Mouse (Mus musculus) forebrain, embryonic 10.5 days (tissue): ENCODE data around the gene Sipa1l2. TPM values are rescaled to one million over a fixed set of nuclear protein-coding genes. Genes with fewer than 3 reads are reported as not detected.
A peak's percentile ranks its signal among the peaks of the same experiment; 100 is the strongest.

Source experiments
- DNase-seq: peaks from one replicate; pipeline ENCODE4 v3.0.0-alpha.2; 2017; ENCODE audit warnings: low spot score; ENCODE audit errors: extremely low spot score
- H3K27ac ChIP-seq: fragments of 300-500 bp; sonication (generic); 2 replicates; pipeline ENCODE4 v1.5.1; 2016; ENCODE audit warnings: mild to moderate bottlenecking
- H3K27me3 ChIP-seq: fragments of 300-500 bp; sonication (generic); 2 replicates; pipeline ENCODE4 v1.6.1; 2016; ENCODE audit warnings: mild to moderate bottlenecking; ENCODE audit not compliant: poor library complexity, severe bottlenecking
- H3K36me3 ChIP-seq: fragments of 300-500 bp; sonication (generic); replicated peaks from 2 replicates; pipeline ENCODE4 v1.6.1; 2016; ENCODE audit warnings: mild to moderate bottlenecking, moderate library complexity
- H3K4me1 ChIP-seq: fragments of 300-500 bp; sonication (generic); 2 replicates; pipeline ENCODE4 v1.6.1; 2016
- H3K4me3 ChIP-seq: fragments of 300-500 bp; sonication (generic); 2 replicates; pipeline ENCODE4 v1.5.1; 2016; ENCODE audit warnings: mild to moderate bottlenecking, moderate library complexity
- H3K9me3 ChIP-seq: fragments of 300-500 bp; sonication (generic); 2 replicates; pipeline ENCODE4 v1.6.1; 2016; ENCODE audit warnings: mild to moderate bottlenecking, moderate library complexity
- WGBS: fragments of 180-500 bp; shearing (Covaris S2); methylation state at CpG from one replicate; pipeline ENCODE4 v1.1.7; 2016; 5-methylcytosine and 5-hydroxymethylcytosine counted together
- polyA plus RNA-seq: library from polyadenylated mRNA; unstranded; fragments of >200 nt; fragmentation: Nextera tagmentation; extraction: Ambion mirVana; gene quantifications from 2 replicates; pipeline ENCODE4 v1.2.1, GENCODE M21; 2016

Gene Sipa1l2
- polyA plus RNA-seq, 1 experiment from 2014 or later: 15.4 TPM

DNA sequence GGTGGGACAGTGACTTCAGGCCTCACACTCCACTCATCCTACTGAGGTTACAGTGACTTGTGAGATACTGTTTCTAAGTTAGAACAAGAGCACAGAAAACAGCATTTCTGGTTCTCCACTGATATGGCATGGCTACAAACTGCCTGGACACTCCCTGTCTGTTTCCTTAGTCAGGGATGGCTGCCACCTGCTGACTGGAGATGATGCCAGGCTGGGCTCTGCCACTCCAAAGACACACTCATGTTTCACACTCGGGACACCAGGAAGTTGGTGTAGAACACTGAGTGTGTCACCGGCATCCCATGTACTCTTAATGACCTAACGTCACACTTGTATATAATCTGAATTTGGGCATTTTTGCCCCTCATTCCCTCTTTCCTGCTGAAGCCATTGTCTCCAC is 22.3 kb downstream of the Sipa1l2 start:
- H3K27ac ChIP-seq: 0 out of 2 replicates have a peak overlapping the region, but pooled peaks have one; percentile 60
- DNase-seq: no peak
- no peak overlapping the region for H3K4me3 ChIP-seq
- H3K4me1 ChIP-seq: peaks cover 51% of the 10 kb centered on the region
- H3K36me3 ChIP-seq: no peaks in the 10 kb centered on the region
- H3K27me3 ChIP-seq: no peaks in the 10 kb centered on the region
- WGBS: 83% methylated on average over 3 of the region's 3 CpGs
- H3K9me3 ChIP-seq: no peaks in the 10 kb centered on the region

DNA sequence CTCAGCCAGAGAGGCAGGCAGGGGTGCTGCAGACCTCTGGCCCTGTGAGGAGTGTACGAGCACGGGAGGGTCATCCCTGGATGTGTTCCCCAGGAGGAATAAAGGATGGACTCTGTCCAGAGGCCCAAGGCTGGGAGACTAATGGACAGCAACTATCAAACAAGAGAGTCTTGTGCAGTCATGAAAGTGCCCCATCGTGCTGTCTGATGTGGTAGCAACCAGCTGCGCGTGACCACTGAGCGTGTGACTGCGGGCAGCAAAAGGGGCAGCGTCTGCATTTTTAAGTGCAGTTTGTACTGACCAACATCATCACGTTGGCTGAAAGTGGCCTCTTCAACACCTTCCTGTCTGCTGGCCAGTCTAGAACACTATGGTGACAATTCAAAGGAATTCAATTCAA is 23.7 kb downstream of the Sipa1l2 start:
- 94% methylated on average over 9 of the region's 9 CpGs for WGBS
- no peaks in the 10 kb centered on the region for H3K9me3 ChIP-seq
- no peak for DNase-seq

DNA sequence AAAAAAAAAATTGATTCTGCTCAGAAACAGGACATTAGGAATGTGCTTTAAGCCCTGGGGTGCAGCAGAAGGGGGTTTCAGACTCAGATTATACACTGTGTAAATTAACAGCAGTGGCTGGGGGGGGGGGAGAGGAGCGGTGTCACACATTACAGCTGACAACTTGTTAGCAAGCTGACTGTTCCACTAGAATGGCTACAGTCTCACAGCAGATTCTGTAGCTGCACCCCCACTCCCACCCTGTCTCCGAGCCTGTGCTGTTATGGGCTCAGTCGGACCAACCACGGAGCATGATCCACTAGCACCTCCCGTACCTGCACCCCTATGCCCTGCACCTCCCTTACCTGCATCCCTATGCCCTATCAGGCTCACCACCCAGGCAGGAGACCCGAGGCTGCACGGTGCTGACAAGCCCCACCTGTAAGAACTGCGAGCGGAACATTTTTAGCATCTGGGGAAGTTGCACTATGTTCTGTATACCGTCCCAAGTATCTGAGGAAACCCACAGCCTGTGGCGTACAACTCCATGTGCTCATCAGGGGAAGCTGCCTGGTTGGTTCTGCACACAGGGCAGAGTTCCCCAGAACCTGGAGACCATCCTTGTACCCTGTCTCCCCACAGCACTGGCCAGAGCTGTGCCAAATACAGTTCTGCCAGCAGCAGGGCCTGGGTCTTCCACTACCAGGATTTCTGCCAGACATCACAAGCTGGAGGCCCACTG is 26.6 kb downstream of the Sipa1l2 start:
- Histone ChIP-seq H3K4me3 (no peak overlapping the region), H3K9me3 (no peaks in the 10 kb centered on the region), H3K4me1 (peaks cover 53% of the 10 kb centered on the region), H3K27ac (no peak overlapping the region), H3K36me3 (peaks cover 1% of the 10 kb centered on the region), H3K27me3 (no peaks in the 10 kb centered on the region)
- 92% methylated on average over 11 of the region's 11 CpGs for WGBS
- DNase-seq: no peak

More for the DNA sequence above, 23.7 kb downstream of the Sipa1l2 start:
- no peak overlapping the region for H3K27ac ChIP-seq
- peaks cover 48% of the 10 kb centered on the region for H3K4me1 ChIP-seq
- no peaks in the 10 kb centered on the region for H3K36me3 ChIP-seq
- H3K27me3 ChIP-seq: no peaks in the 10 kb centered on the region
- H3K4me3 ChIP-seq: no peak overlapping the region

DNA sequence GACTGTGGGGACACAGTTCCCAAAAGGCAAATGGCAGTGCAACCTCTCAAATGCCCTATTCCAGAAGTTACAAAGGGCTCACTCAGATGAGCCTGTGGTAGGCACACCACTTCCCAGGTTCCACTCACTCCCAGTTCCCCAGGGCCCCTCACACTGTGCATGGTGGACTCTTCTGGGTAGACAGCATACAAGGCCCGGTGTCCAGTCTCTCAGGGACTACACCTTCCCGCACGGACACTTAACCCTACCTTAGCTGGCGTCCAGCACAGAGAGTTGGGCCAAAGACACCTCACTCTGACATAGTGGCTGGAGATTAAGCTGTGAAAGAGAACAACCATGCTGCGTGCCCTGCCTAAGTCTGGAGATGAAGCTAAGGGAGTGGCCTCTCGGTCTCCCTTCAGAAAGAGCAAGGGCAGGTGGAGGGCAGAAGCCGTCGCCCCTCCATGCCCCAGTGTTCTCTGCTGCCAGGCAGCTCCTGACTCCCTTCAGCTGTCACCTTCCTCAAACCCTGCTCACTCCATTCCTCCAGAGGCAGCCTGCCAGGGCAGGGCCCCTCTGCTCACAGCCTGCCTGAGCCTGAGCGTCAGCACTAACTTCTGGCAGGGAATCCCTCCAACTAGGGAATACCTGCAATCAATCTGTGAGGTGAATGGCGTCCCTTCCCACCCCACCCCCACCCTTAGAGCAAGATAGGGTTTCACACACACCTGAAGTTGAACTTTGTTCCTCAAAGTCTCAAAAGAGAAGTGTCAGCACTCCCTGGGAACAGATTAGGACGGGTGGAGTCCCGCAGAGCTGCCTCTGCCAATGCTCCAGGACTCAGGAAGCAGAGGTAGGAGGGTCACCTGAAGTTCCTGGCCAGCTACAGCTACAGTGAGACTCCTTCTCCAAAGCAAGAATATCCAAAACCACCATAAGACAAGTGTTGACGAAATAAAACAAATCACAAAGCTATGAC is 30.3 kb downstream of the Sipa1l2 start:
- WGBS: 78% methylated on average over 13 of the region's 13 CpGs
- H3K4me3 ChIP-seq: no peak overlapping the region
- peak overlapping the region; percentile 51; the same call in 1 of the 2 replicates for H3K27ac ChIP-seq
- no peaks in the 10 kb centered on the region for H3K27me3 ChIP-seq
- H3K9me3 ChIP-seq: no peaks in the 10 kb centered on the region
- peaks cover 48% of the 10 kb centered on the region for H3K4me1 ChIP-seq
- DNase-seq: no peak
- peaks cover 21% of the 10 kb centered on the region for H3K36me3 ChIP-seq

DNA sequence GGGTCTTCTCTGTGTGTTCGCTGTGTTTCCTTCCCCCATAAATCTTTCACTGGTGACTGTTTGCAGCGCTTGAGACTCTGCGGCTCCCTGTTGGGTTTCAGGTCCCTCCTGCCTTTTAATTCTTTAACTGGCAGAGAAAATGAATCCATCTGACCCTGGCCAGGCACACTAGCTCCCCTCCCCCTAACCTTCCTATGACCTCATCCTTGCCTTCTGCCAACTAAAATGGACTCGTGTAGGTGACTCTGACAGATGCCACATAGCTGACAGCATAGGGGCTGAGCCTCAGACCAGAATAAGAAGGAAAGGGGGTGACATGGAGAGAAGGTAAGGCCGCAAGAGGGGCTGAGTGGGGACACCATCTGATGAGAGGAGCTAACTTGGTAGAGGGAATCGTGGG is 31.3 kb downstream of the Sipa1l2 start:
- H3K27me3 ChIP-seq: no peaks in the 10 kb centered on the region
- no peak for DNase-seq
- H3K4me3 ChIP-seq: no peak overlapping the region
- no peaks in the 10 kb centered on the region for H3K9me3 ChIP-seq
- 75% methylated on average over 6 of the region's 6 CpGs for WGBS
- peaks cover 50% of the 10 kb centered on the region for H3K4me1 ChIP-seq
- peaks cover 21% of the 10 kb centered on the region for H3K36me3 ChIP-seq
- peak overlapping the region; percentile 30; the same call in 1 of the 2 replicates for H3K27ac ChIP-seq

DNA sequence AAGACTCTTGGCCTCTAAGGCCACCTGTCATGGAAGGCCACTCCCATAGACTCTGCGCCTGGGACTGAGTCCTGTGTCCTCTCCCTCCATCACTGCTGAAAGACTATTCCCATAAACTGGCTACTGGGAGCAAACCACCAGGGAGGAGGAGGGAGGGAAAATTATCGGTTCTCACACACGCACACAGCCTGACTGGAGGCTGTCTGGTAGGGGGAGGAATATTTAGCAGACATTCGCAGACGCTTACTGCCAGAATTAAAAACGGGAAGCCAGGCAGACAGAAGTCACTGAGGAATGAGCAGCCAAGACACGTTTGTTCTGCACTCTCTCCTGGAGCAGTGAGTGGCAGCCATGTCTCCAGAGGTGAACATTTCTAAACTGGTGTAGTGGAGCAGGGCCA is 35.9 kb downstream of the Sipa1l2 start:
- Histone ChIP-seq H3K4me1 (peaks cover 69% of the 10 kb centered on the region), H3K27me3 (no peaks in the 10 kb centered on the region)
- WGBS: 79% methylated on average over 7 of the region's 7 CpGs

DNA sequence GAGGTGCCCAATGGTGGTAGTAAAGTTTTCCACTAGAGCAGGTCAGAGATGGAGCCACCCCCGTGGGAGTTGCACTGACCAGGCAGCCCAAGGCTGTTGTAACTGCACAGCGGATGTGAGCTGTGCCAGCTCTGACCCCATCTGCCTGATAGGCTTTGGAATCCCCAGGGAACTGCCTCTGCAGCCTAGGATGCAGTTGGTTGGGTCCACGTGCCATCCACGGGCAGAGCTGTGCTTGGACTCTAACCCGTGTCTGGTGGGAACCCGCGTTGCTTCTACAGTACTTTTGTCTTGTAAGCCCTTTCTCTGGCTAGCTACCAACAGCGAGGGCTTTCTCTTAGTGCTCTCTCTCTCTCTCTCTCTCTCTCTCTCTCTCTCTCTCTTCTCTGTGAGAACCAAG is 36.7 kb downstream of the Sipa1l2 start:
- H3K4me3 ChIP-seq: no peak overlapping the region
- H3K27me3 ChIP-seq: no peaks in the 10 kb centered on the region
- H3K4me1 ChIP-seq: peaks cover 69% of the 10 kb centered on the region
- no peaks in the 10 kb centered on the region for H3K9me3 ChIP-seq
- no peak for DNase-seq
- WGBS: 88% methylated on average over 8 of the region's 8 CpGs
- peaks cover 19% of the 10 kb centered on the region for H3K36me3 ChIP-seq
- H3K27ac ChIP-seq: peak overlapping the region; percentile 11; the same call in 1 of the 2 replicates

More for the DNA sequence above, 35.9 kb downstream of the Sipa1l2 start:
- Histone ChIP-seq H3K27ac (no peak overlapping the region), H3K36me3 (peaks cover 21% of the 10 kb centered on the region), H3K4me3 (no peak overlapping the region), H3K9me3 (no peaks in the 10 kb centered on the region)
- DNase-seq: no peak

DNA sequence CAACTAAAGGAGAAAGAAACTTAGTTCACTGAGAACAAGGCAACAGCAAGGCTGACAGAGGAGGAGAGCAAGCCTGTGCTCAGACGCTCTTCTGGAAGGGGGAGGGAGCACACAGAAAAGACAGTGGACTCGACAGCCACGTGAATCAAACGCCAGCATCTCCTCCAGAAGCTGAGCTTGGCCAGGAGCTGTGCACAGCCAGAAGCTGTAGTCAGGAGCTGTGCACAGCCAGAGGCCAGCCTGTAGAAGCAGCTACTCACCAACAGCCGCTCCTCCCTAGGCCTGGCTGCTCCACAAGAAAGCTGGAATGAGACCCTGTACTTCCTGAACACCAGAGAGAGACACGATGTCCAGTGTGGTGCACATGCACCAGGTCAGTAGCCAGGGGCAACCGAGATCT is 37.4 kb downstream of the Sipa1l2 start:
- H3K4me3 ChIP-seq: no peak overlapping the region
- peaks cover 11% of the 10 kb centered on the region for H3K36me3 ChIP-seq
- 43% methylated on average over 7 of the region's 7 CpGs for WGBS
- peak overlapping the region; percentile 61 for H3K27ac ChIP-seq
- no peaks in the 10 kb centered on the region for H3K9me3 ChIP-seq
- no peak for DNase-seq
- H3K27me3 ChIP-seq: no peaks in the 10 kb centered on the region
- H3K4me1 ChIP-seq: peaks cover 71% of the 10 kb centered on the region

DNA sequence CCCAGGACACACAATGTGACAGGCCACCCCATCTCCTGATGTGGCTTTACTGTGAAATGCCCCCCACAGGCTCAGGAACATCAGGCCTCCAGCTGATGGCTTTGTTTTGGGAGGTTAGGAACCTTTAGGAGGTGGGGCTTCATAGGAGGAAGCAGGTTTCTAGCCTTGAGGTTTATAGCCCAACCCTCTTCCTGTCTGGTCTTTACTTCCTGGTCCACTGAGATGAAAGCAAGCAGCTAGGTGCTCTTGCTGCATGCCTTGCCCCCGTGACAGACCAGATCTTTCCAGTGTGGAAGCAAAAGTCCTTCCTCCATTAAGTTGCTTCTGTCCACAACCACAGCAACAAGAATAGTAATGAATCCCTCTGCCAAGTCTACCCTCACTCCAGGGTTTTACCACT is 38.0 kb downstream of the Sipa1l2 start:
- WGBS: 51% methylated on average over 1 of the region's 1 CpGs

DNA sequence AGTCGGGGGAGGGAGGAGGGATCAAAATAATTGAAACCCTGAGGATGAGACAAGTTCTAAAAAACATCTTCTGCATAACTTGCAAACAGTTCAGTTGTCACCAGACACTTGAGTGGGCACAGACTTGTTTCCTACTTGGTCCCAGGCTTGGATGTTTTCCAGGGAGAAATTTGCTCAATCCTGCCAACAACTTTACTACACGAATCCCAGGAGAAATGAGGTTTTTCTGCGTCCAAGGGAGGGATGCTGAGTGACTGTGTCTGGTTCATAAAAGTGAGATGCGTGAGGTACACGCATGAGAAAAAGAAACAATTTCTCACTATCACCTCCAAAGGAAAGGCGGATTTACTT is 38.5 kb downstream of the Sipa1l2 start:
- Histone ChIP-seq H3K9me3 (no peaks in the 10 kb centered on the region), H3K27me3 (no peaks in the 10 kb centered on the region), H3K27ac (no peak overlapping the region), H3K4me1 (peaks cover 78% of the 10 kb centered on the region), H3K36me3 (no peaks in the 10 kb centered on the region), H3K4me3 (no peak overlapping the region)
- WGBS: 54% methylated on average over 6 of the region's 6 CpGs
- no peak for DNase-seq

More for the DNA sequence above, 38.0 kb downstream of the Sipa1l2 start:
- Histone ChIP-seq H3K4me1 (peaks cover 77% of the 10 kb centered on the region), H3K36me3 (peaks cover 5% of the 10 kb centered on the region), H3K4me3 (no peak overlapping the region), H3K27me3 (no peaks in the 10 kb centered on the region), H3K9me3 (no peaks in the 10 kb centered on the region), H3K27ac (no peak overlapping the region)
- DNase-seq: no peak

DNA sequence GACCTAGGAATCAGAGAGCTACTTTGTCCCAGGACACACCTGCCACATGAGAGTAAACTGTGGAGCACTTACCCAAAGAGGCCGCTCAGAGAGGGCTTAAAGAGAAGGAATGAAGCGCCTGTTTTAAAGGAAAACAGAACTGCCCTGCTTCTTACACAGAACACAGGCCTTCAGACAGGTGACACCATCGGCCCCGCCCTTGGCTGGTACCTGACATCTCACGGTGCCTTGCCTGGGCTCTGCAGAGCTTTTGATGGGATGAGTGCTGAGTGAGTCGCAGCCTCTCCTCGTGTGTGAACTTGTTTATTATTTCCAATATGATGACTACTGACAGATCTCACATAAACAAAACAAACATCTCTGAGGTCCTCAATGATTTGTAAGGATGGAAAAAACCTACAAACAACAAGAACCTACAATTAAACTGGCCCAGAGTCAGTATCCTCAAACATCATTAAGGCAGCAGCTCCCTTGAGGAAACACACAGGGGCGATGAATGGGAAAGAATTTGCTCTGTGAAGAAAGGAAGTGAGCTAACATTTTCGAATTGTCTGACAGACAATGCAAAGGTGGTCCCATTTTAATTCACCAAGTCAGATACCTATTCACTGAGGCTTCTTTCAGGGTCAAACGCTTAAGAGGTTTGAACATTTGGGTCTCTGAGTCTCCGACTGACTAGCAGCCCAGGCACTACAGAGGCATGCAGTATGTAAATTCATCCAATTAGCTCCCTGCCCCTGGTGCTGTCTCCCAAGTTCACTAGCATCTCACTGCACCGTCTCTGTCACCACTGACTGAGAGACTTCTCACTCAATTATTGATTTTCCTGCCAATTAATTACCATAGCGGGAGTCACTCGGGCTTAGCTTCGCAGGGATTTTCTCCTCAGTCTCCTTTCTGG is 39.2 kb downstream of the Sipa1l2 start:
- H3K4me1 ChIP-seq: peaks cover 84% of the 10 kb centered on the region
- no peaks in the 10 kb centered on the region for H3K9me3 ChIP-seq
- no peaks in the 10 kb centered on the region for H3K27me3 ChIP-seq
- no peak for DNase-seq
- no peak overlapping the region for H3K4me3 ChIP-seq
- no peaks in the 10 kb centered on the region for H3K36me3 ChIP-seq
- WGBS: 43% methylated on average over 15 of the region's 15 CpGs
- no peak overlapping the region for H3K27ac ChIP-seq

DNA sequence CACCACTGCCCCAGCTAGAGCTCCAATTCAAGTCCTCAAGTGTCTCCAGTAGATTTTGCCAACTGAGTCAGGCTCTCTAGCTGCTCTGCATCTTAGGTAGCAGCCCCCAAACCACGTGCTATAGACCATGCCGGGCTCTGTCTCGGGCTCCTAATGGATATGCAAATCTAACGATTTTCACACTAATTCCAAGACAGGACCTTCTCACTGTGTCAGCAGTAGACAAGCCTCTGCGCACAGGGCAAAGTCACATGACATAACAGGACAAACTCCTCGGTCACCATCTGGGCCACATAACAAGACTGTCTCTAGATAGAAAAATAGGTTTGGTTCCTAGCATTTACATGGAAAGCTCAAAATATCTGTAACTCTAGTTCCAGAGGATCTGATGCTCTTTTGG is 40.6 kb downstream of the Sipa1l2 start:
- Histone ChIP-seq H3K4me1 (peaks cover 92% of the 10 kb centered on the region), H3K4me3 (no peak overlapping the region), H3K27me3 (peaks cover 8% of the 10 kb centered on the region; the same call in 1 of the 2 replicates), H3K27ac (no peak overlapping the region), H3K9me3 (no peaks in the 10 kb centered on the region), H3K36me3 (no peaks in the 10 kb centered on the region)
- no peak for DNase-seq
- 77% methylated on average over 6 of the region's 6 CpGs for WGBS
